ENCODE assay signal across 9 mouse cellular contexts in genomic region chr4:76440791-76441364, GRCm38 (mm10).
DNase-seq lines count a peak whose midpoint lies in the region; ATAC-seq and TF ChIP-seq lines count a peak whose summit lies in the region.
"Had no signal": no experiment of that assay in that cellular context is flagged by ENCODE, and none has a peak within 500 bp of the region (broad histone marks: within the 10 kb centered on the region; RNA-seq: fewer than 3 reads in every experiment).

No protein-coding gene starts in this region.

- H3K36me3 ChIP-seq in embryonic facial prominence, embryonic 13.5 days, result no peaks in the 10 kb centered on the region
- H3K36me3 ChIP-seq in embryonic facial prominence, embryonic 10.5 days (replicated peaks), result no peaks in the 10 kb centered on the region
- no peaks in the 10 kb centered on the region for H3K36me3 ChIP-seq in lung, postnatal 0 days (ENCODE audit: insufficient read depth, low read length)
- H3K36me3 ChIP-seq in heart, postnatal 0 days (replicated peaks; ENCODE audit: control insufficient read depth, insufficient read depth, low read length), result no peaks in the 10 kb centered on the region
- no peaks in the 10 kb centered on the region for H3K36me3 ChIP-seq in neural tube, embryonic 14.5 days (ENCODE audit: control insufficient read depth, insufficient read depth, low read length)

- WGBS in embryonic facial prominence, embryonic 13.5 days, result 23% methylated on average over 6 of the region's 6 CpGs
- WGBS in embryonic facial prominence, embryonic 10.5 days, result 60% methylated on average over 6 of the region's 6 CpGs
- 27% methylated on average over 6 of the region's 6 CpGs for WGBS in lung, postnatal 0 days
- 15% methylated on average over 6 of the region's 6 CpGs for WGBS in heart, postnatal 0 days
- WGBS in neural tube, embryonic 14.5 days, result 23% methylated on average over 6 of the region's 6 CpGs

- no peak for TF ChIP-seq EP300 in lung, postnatal 0 days (IDR thresholded peaks at IDR 0.05)
- TF ChIP-seq EP300 in heart, postnatal 0 days (IDR thresholded peaks at IDR 0.05; ENCODE audit: low read depth), result no peak

- no peak overlapping the region for H3K9ac ChIP-seq in embryonic facial prominence, embryonic 13.5 days
- no peak overlapping the region for H3K9ac ChIP-seq in lung, postnatal 0 days (replicated peaks; ENCODE audit: low read depth)
- H3K9ac ChIP-seq in heart, postnatal 0 days (replicated peaks; ENCODE audit: low read depth, low read length), result no peak overlapping the region
- no peak overlapping the region for H3K9ac ChIP-seq in neural tube, embryonic 14.5 days (replicated peaks; ENCODE audit: low read depth, low read length)

- no peak for TF ChIP-seq CTCF in lung, postnatal 0 days (IDR thresholded peaks at IDR 0.05)
- no peak for TF ChIP-seq CTCF in heart, postnatal 0 days (IDR thresholded peaks at IDR 0.05; ENCODE audit: low read depth)

- H3K4me3 ChIP-seq in embryonic facial prominence, embryonic 13.5 days, result no peak overlapping the region
- H3K4me3 ChIP-seq in embryonic facial prominence, embryonic 10.5 days, result no peak overlapping the region
- H3K4me3 ChIP-seq in lung, postnatal 0 days (ENCODE audit: low read depth, low read length), result no peak overlapping the region
- peak overlapping the region; percentile 27 for H3K4me3 ChIP-seq in heart, postnatal 0 days (ENCODE audit: low read depth, low read length)
- no peak overlapping the region for H3K4me3 ChIP-seq in neural tube, embryonic 14.5 days (ENCODE audit: low read depth, low read length)
- H3K4me3 ChIP-seq: myocyte had no signal

- H3K9me3 ChIP-seq in embryonic facial prominence, embryonic 13.5 days, result no peaks in the 10 kb centered on the region
- no peaks in the 10 kb centered on the region for H3K9me3 ChIP-seq in embryonic facial prominence, embryonic 10.5 days
- H3K9me3 ChIP-seq in lung, postnatal 0 days (ENCODE audit: low read length), result no peaks in the 10 kb centered on the region
- no peaks in the 10 kb centered on the region for H3K9me3 ChIP-seq in heart, postnatal 0 days (replicated peaks; ENCODE audit: control insufficient read depth, low read length)
- no peaks in the 10 kb centered on the region for H3K9me3 ChIP-seq in neural tube, embryonic 14.5 days (ENCODE audit: control insufficient read depth, low read length)

- DNase-seq in embryonic facial prominence, embryonic 10.5 days (ENCODE audit: low spot score), result no peak
- peak; percentile 25 for DNase-seq in lung, postnatal 10 days
- DNase-seq in lung, postnatal 0 days (ENCODE audit: low spot score), result no peak
- DNase-seq in heart, postnatal 0 days (ENCODE audit: low spot score), result peak; percentile 60
- no peak for DNase-seq in embryo, embryonic 9.5 days (ENCODE audit: extremely low spot score)
- no peak for DNase-seq in embryo, embryonic 11 days

- ATAC-seq in embryonic facial prominence, embryonic 13.5 days (ENCODE audit: insufficient number of reproducible peaks, insufficient read depth, low FRiP score, low TSS enrichment, low read depth), result no peak
- no peak for ATAC-seq in lung, postnatal 0 days
- ATAC-seq in heart, postnatal 0 days (ENCODE audit: insufficient read depth, low read depth), result peak; percentile 36; the same call in 1 of the 2 replicates
- ATAC-seq in neural tube, embryonic 14.5 days (ENCODE audit: low read depth), result no peak

- peaks cover 53% of the 10 kb centered on the region for H3K4me1 ChIP-seq in embryonic facial prominence, embryonic 13.5 days
- H3K4me1 ChIP-seq in embryonic facial prominence, embryonic 10.5 days, result peaks cover 22% of the 10 kb centered on the region
- H3K4me1 ChIP-seq in lung, postnatal 0 days (ENCODE audit: insufficient read depth, low read depth, low read length), result no peaks in the 10 kb centered on the region
- H3K4me1 ChIP-seq in heart, postnatal 0 days (ENCODE audit: control insufficient read depth, insufficient read depth), result peaks cover 18% of the 10 kb centered on the region
- H3K4me1 ChIP-seq in neural tube, embryonic 14.5 days (ENCODE audit: control insufficient read depth, insufficient read depth, low read length), result peaks cover 29% of the 10 kb centered on the region

- H3K27me3 ChIP-seq in embryonic facial prominence, embryonic 13.5 days, result no peaks in the 10 kb centered on the region
- H3K27me3 ChIP-seq in embryonic facial prominence, embryonic 10.5 days (replicated peaks; ENCODE audit: low read depth, poor library complexity, severe bottlenecking), result no peaks in the 10 kb centered on the region
- H3K27me3 ChIP-seq in lung, postnatal 0 days (replicated peaks; ENCODE audit: insufficient read depth, low read length), result no peaks in the 10 kb centered on the region
- no peaks in the 10 kb centered on the region for H3K27me3 ChIP-seq in heart, postnatal 0 days (ENCODE audit: control insufficient read depth, insufficient read depth, low read length)
- no peaks in the 10 kb centered on the region for H3K27me3 ChIP-seq in neural tube, embryonic 14.5 days (ENCODE audit: control insufficient read depth, insufficient read depth, low read length)

- H3K4me2 ChIP-seq in embryonic facial prominence, embryonic 13.5 days, result peak overlapping the region; percentile 30
- H3K4me2 ChIP-seq in lung, postnatal 0 days (replicated peaks; ENCODE audit: low read depth, low read length), result no peak overlapping the region
- peak overlapping the region; percentile 48 for H3K4me2 ChIP-seq in heart, postnatal 0 days (ENCODE audit: low read depth, low read length)
- peak overlapping the region; percentile 23 for H3K4me2 ChIP-seq in neural tube, embryonic 14.5 days (ENCODE audit: low read depth, low read length)

- H3K27ac ChIP-seq in embryonic facial prominence, embryonic 13.5 days, result peak overlapping the region; percentile 36; the same call in 1 of the 2 replicates
- no peak overlapping the region for H3K27ac ChIP-seq in embryonic facial prominence, embryonic 10.5 days (replicated peaks)
- H3K27ac ChIP-seq in lung, postnatal 0 days (ENCODE audit: low read length), result no peak overlapping the region
- H3K27ac ChIP-seq in heart, postnatal 0 days (ENCODE audit: low read depth), result 0 out of 2 replicates have a peak overlapping the region, but pooled peaks have one; percentile 25
- no peak overlapping the region for H3K27ac ChIP-seq in neural tube, embryonic 14.5 days (ENCODE audit: low read depth, low read length)

Comparison
In these comparisons a context has a peak if more than half of its experiments do, and no peak if none do; other contexts are left out.
1. H3K27ac ChIP-seq: peak in embryonic facial prominence, embryonic 13.5 days (single experiment) and heart, postnatal 0 days (single experiment); none in embryonic facial prominence, embryonic 10.5 days (single experiment), lung, postnatal 0 days (single experiment) and neural tube, embryonic 14.5 days (single experiment).
2. DNase-seq: peak in lung, postnatal 10 days (single experiment) and heart, postnatal 0 days (single experiment); none in embryonic facial prominence, embryonic 10.5 days (single experiment), lung, postnatal 0 days (single experiment), embryo, embryonic 9.5 days (single experiment) and embryo, embryonic 11 days (single experiment).